Mouse (Mus musculus) limb, embryonic 11.5 days (tissue): Measurements from ENCODE around the gene Tbc1d1. TPM values are rescaled to one million over a fixed set of nuclear protein-coding genes. Genes with fewer than 3 reads are reported as not detected.

Experiments
- ATAC-seq: fragments of 200-750 bp; cut with Nextera tagmentation; 2 replicates; pipeline ENCODE4 v1.8.0; 2017; ENCODE audit warnings: low read depth; ENCODE audit not compliant: insufficient number of reproducible peaks, low FRiP score, low TSS enrichment
- DNase-seq: peaks from one replicate; pipeline ENCODE4 v3.0.0-alpha.2; 2015; ENCODE audit warnings: low spot score
- H3K27ac ChIP-seq: fragments of 300-500 bp; sonication (generic); replicated peaks from 2 replicates; pipeline ENCODE4 v1.5.1; 2014; ENCODE audit warnings: low read depth, mild to moderate bottlenecking, low read length
- H3K27me3 ChIP-seq: fragments of 300-500 bp; sonication (generic); 2 replicates; pipeline ENCODE4 v1.6.1; 2014; ENCODE audit warnings: mild to moderate bottlenecking, low read length, mixed read lengths; ENCODE audit not compliant: control insufficient read depth, insufficient read depth
- H3K36me3 ChIP-seq: fragments of 300-500 bp; sonication (generic); 2 replicates; pipeline ENCODE4 v1.6.1; 2014; ENCODE audit warnings: mild to moderate bottlenecking, low read length, moderate library complexity, mixed read lengths; ENCODE audit not compliant: control insufficient read depth, insufficient read depth
- H3K4me1 ChIP-seq: fragments of 300-500 bp; sonication (generic); 2 replicates; pipeline ENCODE4 v1.6.1; 2014; ENCODE audit warnings: low read length, mixed read lengths; ENCODE audit not compliant: control insufficient read depth, insufficient read depth
- H3K4me2 ChIP-seq: fragments of 300-500 bp; sonication (generic); 2 replicates; pipeline ENCODE4 v1.6.1; 2014; ENCODE audit warnings: low read depth, mild to moderate bottlenecking, moderate library complexity; ENCODE audit not compliant: severe bottlenecking
- H3K4me3 ChIP-seq: fragments of 300-500 bp; sonication (generic); 2 replicates; pipeline ENCODE4 v1.5.1; 2014; ENCODE audit warnings: low read depth, low read length
- H3K9ac ChIP-seq: fragments of 300-500 bp; sonication (generic); 2 replicates; pipeline ENCODE4 v1.6.1; 2014; ENCODE audit warnings: mild to moderate bottlenecking, low read length
- H3K9me3 ChIP-seq: fragments of 300-500 bp; sonication (generic); 2 replicates; pipeline ENCODE4 v1.6.1; 2016; ENCODE audit warnings: low read length; ENCODE audit not compliant: control insufficient read depth
- WGBS: fragments of 180-500 bp; shearing (Covaris S2); extraction: QIAGEN DNeasy Blood & Tissue Kit; methylation state at CpG from one replicate; pipeline ENCODE4 v1.1.7; 2014; 5-methylcytosine and 5-hydroxymethylcytosine counted together
- polyA plus RNA-seq: library from polyadenylated mRNA; unstranded; fragments of >200 nt; fragmentation: Nextera tagmentation; extraction: Ambion mirVana; gene quantifications from 2 replicates; pipeline ENCODE4 v1.2.1, GENCODE M21; 2014

Gene Tbc1d1
- polyA plus RNA-seq, 1 experiment from 2014 or later: 31.9 TPM

GRCm38 (mm10) chr5:64230507-64231041 lies 74.5 kb downstream of the Tbc1d1 start:
- H3K4me2 ChIP-seq: peak overlapping the region; percentile 66
- no peaks in the 10 kb centered on the region for H3K4me1 ChIP-seq
- WGBS: under 1% methylated on average over 26 of the region's 33 CpGs
- ATAC-seq: no peak; the same call in none of the 2 replicates
- peak overlapping the region; percentile 76 for H3K9ac ChIP-seq
- H3K9me3 ChIP-seq: no peaks in the 10 kb centered on the region
- DNase-seq: peak; percentile 65
- H3K27me3 ChIP-seq: no peaks in the 10 kb centered on the region
- no peaks in the 10 kb centered on the region for H3K36me3 ChIP-seq
- peak overlapping the region; percentile 74 for H3K4me3 ChIP-seq
- peak overlapping the region; percentile 32 for H3K27ac ChIP-seq

GRCm38 (mm10) chr5:64232872-64233271 lies 76.8 kb downstream of the Tbc1d1 start:
- Histone ChIP-seq H3K36me3 (no peaks in the 10 kb centered on the region), H3K9me3 (no peaks in the 10 kb centered on the region), H3K4me2 (no peak overlapping the region), H3K4me1 (no peaks in the 10 kb centered on the region), H3K9ac (no peak overlapping the region), H3K27me3 (no peaks in the 10 kb centered on the region), H3K4me3 (no peak overlapping the region), H3K27ac (no peak overlapping the region)
- ATAC-seq (no peak), DNase-seq (no peak)
- 77% methylated on average over 9 of the region's 9 CpGs for WGBS

GRCm38 (mm10) chr5:64234269-64234985 lies 78.3 kb downstream of the Tbc1d1 start:
- 82% methylated on average over 8 of the region's 8 CpGs for WGBS
- Histone ChIP-seq H3K27ac (no peak overlapping the region), H3K4me1 (no peaks in the 10 kb centered on the region), H3K27me3 (no peaks in the 10 kb centered on the region), H3K9me3 (no peaks in the 10 kb centered on the region), H3K36me3 (no peaks in the 10 kb centered on the region), H3K4me2 (no peak overlapping the region), H3K9ac (no peak overlapping the region), H3K4me3 (no peak overlapping the region)
- DNase-seq (no peak), ATAC-seq (no peak)

GRCm38 (mm10) chr5:64235250-64235649 lies 79.1 kb downstream of the Tbc1d1 start:
- H3K36me3 ChIP-seq: no peaks in the 10 kb centered on the region
- no peaks in the 10 kb centered on the region for H3K4me1 ChIP-seq
- H3K4me3 ChIP-seq: no peak overlapping the region
- DNase-seq: no peak
- no peak overlapping the region for H3K27ac ChIP-seq
- H3K27me3 ChIP-seq: no peaks in the 10 kb centered on the region
- no peaks in the 10 kb centered on the region for H3K9me3 ChIP-seq
- no peak overlapping the region for H3K9ac ChIP-seq
- H3K4me2 ChIP-seq: no peak overlapping the region
- ATAC-seq: no peak
- WGBS: 74% methylated on average over 3 of the region's 3 CpGs

GRCm38 (mm10) chr5:64236561-64236960 lies 80.5 kb downstream of the Tbc1d1 start:
- no peaks in the 10 kb centered on the region for H3K4me1 ChIP-seq
- DNase-seq (no peak), ATAC-seq (no peak)
- 66% methylated on average over 7 of the region's 7 CpGs for WGBS
- no peak overlapping the region for H3K4me3 ChIP-seq
- H3K27me3 ChIP-seq: no peaks in the 10 kb centered on the region
- H3K27ac ChIP-seq: no peak overlapping the region
- H3K9me3 ChIP-seq: no peaks in the 10 kb centered on the region
- H3K9ac ChIP-seq: no peak overlapping the region
- no peak overlapping the region for H3K4me2 ChIP-seq
- no peaks in the 10 kb centered on the region for H3K36me3 ChIP-seq

- Histone ChIP-seq H3K9me3 (no peaks in the 10 kb centered on the region), H3K4me1 (no peaks in the 10 kb centered on the region), H3K4me2 (no peak overlapping the region), H3K36me3 (no peaks in the 10 kb centered on the region), H3K27me3 (no peaks in the 10 kb centered on the region), H3K9ac (no peak overlapping the region), H3K27ac (no peak overlapping the region), H3K4me3 (no peak overlapping the region)
- DNase-seq (no peak), ATAC-seq (no peak)
- 27% methylated on average over 1 of the region's 1 CpGs for WGBS
Observed at GRCm38 (mm10) chr5:64237263-64237662, 81.2 kb downstream of the Tbc1d1 start.

GRCm38 (mm10) chr5:64237693-64238092 lies 81.6 kb downstream of the Tbc1d1 start:
- H3K36me3 ChIP-seq: no peaks in the 10 kb centered on the region
- H3K9me3 ChIP-seq: no peaks in the 10 kb centered on the region
- DNase-seq (no peak), ATAC-seq (no peak)
- no peak overlapping the region for H3K4me3 ChIP-seq
- H3K27me3 ChIP-seq: no peaks in the 10 kb centered on the region
- H3K4me1 ChIP-seq: no peaks in the 10 kb centered on the region
- no peak overlapping the region for H3K9ac ChIP-seq
- no peak overlapping the region for H3K4me2 ChIP-seq
- no peak overlapping the region for H3K27ac ChIP-seq
- WGBS: 58% methylated on average over 3 of the region's 3 CpGs

- H3K4me1 ChIP-seq: no peaks in the 10 kb centered on the region; the same call in 1 of the 2 replicates
- no peak overlapping the region for H3K4me2 ChIP-seq
- DNase-seq (no peak), ATAC-seq (no peak)
- no peaks in the 10 kb centered on the region for H3K36me3 ChIP-seq
- H3K4me3 ChIP-seq: no peak overlapping the region
- H3K27me3 ChIP-seq: no peaks in the 10 kb centered on the region
- H3K9ac ChIP-seq: no peak overlapping the region
- no peak overlapping the region for H3K27ac ChIP-seq
- H3K9me3 ChIP-seq: no peaks in the 10 kb centered on the region
- 85% methylated on average over 3 of the region's 3 CpGs for WGBS
Observed at GRCm38 (mm10) chr5:64238894-64239652, 83.0 kb downstream of the Tbc1d1 start.
